Mouse (Mus musculus): ENCODE measurements around the gene Olfr181. TPM values are rescaled to one million over a fixed set of nuclear protein-coding genes. Genes with fewer than 3 reads are reported as not detected.

Gene Olfr181
- polyA plus RNA-seq (2015; fragmentation: Nextera tagmentation; extraction: Ambion mirVana) = not detected in 2 replicates

DNA sequence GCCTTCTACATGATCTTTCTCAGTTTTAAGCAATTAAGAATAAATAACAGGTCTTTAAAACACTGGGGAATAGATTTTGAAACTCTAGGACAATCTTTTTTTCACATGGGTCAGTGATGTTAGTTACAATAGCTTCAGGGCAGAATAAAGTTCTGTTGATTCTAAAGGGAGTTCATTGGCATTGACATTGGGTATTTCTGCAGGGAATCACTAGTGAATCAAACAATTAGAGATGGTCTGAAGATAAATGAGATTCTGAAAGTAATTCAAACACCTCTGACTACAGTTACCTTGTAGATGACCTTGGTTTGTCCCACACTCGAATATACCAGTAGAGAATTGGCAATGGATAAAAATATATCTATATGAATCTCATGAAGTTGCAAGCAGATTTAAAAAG, at the start of gene Olfr181:
Gene Olfr181 (minus strand): TSS at position 101 of the 400 bp plus-strand sequence.
- 58% methylated on average over 1 of the region's 1 CpGs for WGBS
- Histone ChIP-seq H3K9ac (no peak within 1 kb of the TSS), H3K4me3 (no peak within 1 kb of the TSS), H3K27me3 (no peaks in the 10 kb centered on the region), H3K4me1 (replicated peaks) (no peaks in the 10 kb centered on the region), H3K4me2 (no peak within 1 kb of the TSS), H3K9me3 (no peaks in the 10 kb centered on the region), H3K27ac (no peak within 1 kb of the TSS), H3K36me3 (no peaks in the 10 kb centered on the region)
- no peak for ATAC-seq (ENCODE audit: low FRiP score)

DNA sequence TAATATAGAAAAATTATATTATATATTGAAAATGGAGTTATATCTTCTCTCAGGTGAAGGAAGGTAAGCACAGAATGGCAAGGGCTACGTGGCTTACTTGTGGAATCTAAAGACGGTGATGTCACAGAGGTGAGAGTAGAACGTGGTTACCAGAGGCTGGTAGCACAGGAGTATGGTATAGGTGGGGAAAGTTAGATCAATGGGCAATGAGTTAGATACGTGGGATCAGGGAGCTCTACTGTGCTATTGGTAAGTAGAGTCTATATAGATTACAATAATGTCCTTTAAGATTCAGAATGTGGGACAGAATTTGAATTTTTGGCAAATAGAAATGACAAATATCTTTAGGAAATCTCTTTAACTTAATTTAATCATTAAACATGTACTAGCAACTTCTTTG, 737 bp upstream of the Olfr181 start, which contains the start of gene Olfr180:
Gene Olfr180 (minus strand): TSS at position 101 of the 400 bp plus-strand sequence.
- H3K9ac ChIP-seq = no peak within 1 kb of the TSS
- H3K9me3 ChIP-seq = no peaks in the 10 kb centered on the region
- no peak within 1 kb of the TSS for H3K4me3 ChIP-seq
- ATAC-seq (ENCODE audit: low FRiP score) = no peak
- no peaks in the 10 kb centered on the region for H3K36me3 ChIP-seq
- H3K4me1 ChIP-seq (replicated peaks) = no peaks in the 10 kb centered on the region
- H3K27ac ChIP-seq = no peak within 1 kb of the TSS
- H3K27me3 ChIP-seq = no peaks in the 10 kb centered on the region
- 90% methylated on average over 4 of the region's 4 CpGs for WGBS
- no peak within 1 kb of the TSS for H3K4me2 ChIP-seq

DNA sequence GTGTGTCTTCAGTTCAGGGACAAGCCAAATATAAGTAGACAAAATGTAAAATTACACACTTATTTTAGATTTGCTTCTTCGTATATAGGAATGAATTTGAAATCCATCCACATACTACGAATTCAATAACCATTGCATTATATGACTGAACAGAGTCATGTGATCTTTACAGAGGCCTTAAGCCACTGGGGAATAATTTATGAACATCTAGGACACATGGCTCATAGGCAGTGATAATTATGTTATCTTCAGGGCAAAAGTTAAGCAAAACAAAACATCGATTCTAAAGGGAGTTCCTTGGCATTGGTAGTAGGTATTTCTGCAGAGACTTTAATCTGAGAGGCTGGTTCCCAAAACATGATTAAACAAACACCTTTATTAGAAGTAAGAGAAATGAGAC, 36.6 kb downstream of the Olfr181 start, which contains the start of gene Olfr178:
Gene Olfr178 (minus strand): TSS at position 101 of the 400 bp plus-strand sequence.
- Histone ChIP-seq H3K9ac (no peak within 1 kb of the TSS), H3K4me1 (replicated peaks) (no peaks in the 10 kb centered on the region), H3K4me3 (no peak within 1 kb of the TSS), H3K27ac (no peak within 1 kb of the TSS), H3K4me2 (no peak within 1 kb of the TSS), H3K9me3 (no peaks in the 10 kb centered on the region), H3K36me3 (no peaks in the 10 kb centered on the region), H3K27me3 (no peaks in the 10 kb centered on the region)
- 93% methylated on average over 3 of the region's 3 CpGs for WGBS
- no peak for ATAC-seq (ENCODE audit: low FRiP score)

DNA sequence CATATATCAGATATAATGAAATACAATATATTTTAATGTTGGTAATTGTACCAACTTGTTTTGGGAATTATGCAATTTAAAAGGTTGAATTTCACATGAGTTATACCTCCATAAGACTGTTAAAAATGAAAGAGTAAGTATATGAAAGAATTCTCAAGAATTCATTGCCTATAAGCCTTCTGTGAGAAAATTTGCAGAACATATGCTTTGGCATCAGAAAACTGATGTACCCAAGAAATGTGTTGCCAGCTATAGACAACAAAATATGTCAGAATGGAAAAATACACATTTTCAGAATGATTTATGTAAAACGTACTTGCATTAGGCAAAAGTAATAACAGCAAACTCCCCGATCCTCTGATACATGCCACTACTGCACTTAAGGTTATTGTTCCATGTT, 44.1 kb downstream of the Olfr181 start:
- no peaks in the 10 kb centered on the region for H3K4me1 ChIP-seq (replicated peaks)
- ATAC-seq (ENCODE audit: low FRiP score) = no peak
- H3K9ac ChIP-seq = no peak overlapping the region
- H3K36me3 ChIP-seq = no peaks in the 10 kb centered on the region
- WGBS = 97% methylated on average over 2 of the region's 2 CpGs
- H3K9me3 ChIP-seq = no peaks in the 10 kb centered on the region
- H3K4me3 ChIP-seq = no peak overlapping the region
- no peak overlapping the region for H3K4me2 ChIP-seq
- no peak overlapping the region for H3K27ac ChIP-seq
- no peaks in the 10 kb centered on the region for H3K27me3 ChIP-seq

Other genes with a start within 250 kb of the Olfr181 start
- gene Gpr15, start 209.7 kb downstream of the Olfr181 start, polyA plus RNA-seq (2015; fragmentation: Nextera tagmentation; extraction: Ambion mirVana) = not detected in 2 replicates
- 123 and 126 TPM in 2 replicates for gene Cldnd1, start 200.8 kb downstream of the Olfr181 start, polyA plus RNA-seq (2015; fragmentation: Nextera tagmentation; extraction: Ambion mirVana)
- gene Olfr172, start 165.6 kb downstream of the Olfr181 start, polyA plus RNA-seq (2015; fragmentation: Nextera tagmentation; extraction: Ambion mirVana) = not detected in 2 replicates
- not detected in 2 replicates for gene Olfr173, start 128.5 kb downstream of the Olfr181 start, polyA plus RNA-seq (2015; fragmentation: Nextera tagmentation; extraction: Ambion mirVana)
- gene Olfr175-ps1, start 102.0 kb downstream of the Olfr181 start, polyA plus RNA-seq (2015; fragmentation: Nextera tagmentation; extraction: Ambion mirVana) = not detected in 2 replicates
- not detected in 2 replicates for gene Olfr177, start 54.0 kb downstream of the Olfr181 start, polyA plus RNA-seq (2015; fragmentation: Nextera tagmentation; extraction: Ambion mirVana)
- gene Olfr178, start 36.7 kb downstream of the Olfr181 start, polyA plus RNA-seq (2015; fragmentation: Nextera tagmentation; extraction: Ambion mirVana) = not detected in 2 replicates
- gene Olfr180, start 637 bp upstream of the Olfr181 start, polyA plus RNA-seq (2015; fragmentation: Nextera tagmentation; extraction: Ambion mirVana) = not detected in 2 replicates
- not detected in 2 replicates for gene Olfr183, start 66.6 kb upstream of the Olfr181 start, polyA plus RNA-seq (2015; fragmentation: Nextera tagmentation; extraction: Ambion mirVana)
- not detected in 2 replicates for gene Olfr186, start 101.5 kb upstream of the Olfr181 start, polyA plus RNA-seq (2015; fragmentation: Nextera tagmentation; extraction: Ambion mirVana)
- not detected in 2 replicates for gene Olfr187, start 111.0 kb upstream of the Olfr181 start, polyA plus RNA-seq (2015; fragmentation: Nextera tagmentation; extraction: Ambion mirVana)
- gene Olfr190, start 149.2 kb upstream of the Olfr181 start, polyA plus RNA-seq (2015; fragmentation: Nextera tagmentation; extraction: Ambion mirVana) = not detected in 2 replicates
- gene Olfr191, start 161.1 kb upstream of the Olfr181 start, polyA plus RNA-seq (2015; fragmentation: Nextera tagmentation; extraction: Ambion mirVana) = not detected in 2 replicates
- not detected in 2 replicates for gene Olfr193, start 183.1 kb upstream of the Olfr181 start, polyA plus RNA-seq (2015; fragmentation: Nextera tagmentation; extraction: Ambion mirVana)
- not detected in 2 replicates for gene Olfr194, start 192.3 kb upstream of the Olfr181 start, polyA plus RNA-seq (2015; fragmentation: Nextera tagmentation; extraction: Ambion mirVana)
- not detected in 2 replicates for gene Olfr195, start 218.3 kb upstream of the Olfr181 start, polyA plus RNA-seq (2015; fragmentation: Nextera tagmentation; extraction: Ambion mirVana)
- gene Olfr196, start 241.7 kb upstream of the Olfr181 start, polyA plus RNA-seq (2015; fragmentation: Nextera tagmentation; extraction: Ambion mirVana) = not detected in 2 replicates

Data from hindbrain, embryonic 13.5 days (tissue).